Mouse (Mus musculus) lung, embryonic 14.5 days (tissue): ENCODE data around the gene Pccb. TPM values are rescaled to one million over a fixed set of nuclear protein-coding genes. Genes with fewer than 3 reads are reported as not detected.

Source experiments
- ATAC-seq: fragments of 200-750 bp; cut with Nextera tagmentation; 2 replicates; pipeline ENCODE4 v1.8.0; 2017; ENCODE audit warnings: mild to moderate bottlenecking, moderate TSS enrichment, moderate library complexity; ENCODE audit not compliant: insufficient read depth
- DNase-seq: peaks from one replicate; pipeline ENCODE4 v3.0.0-alpha.2; 2015
- H3K27ac ChIP-seq: fragments of 300-500 bp; sonication (generic); 2 replicates; pipeline ENCODE4 v1.5.1; 2014; ENCODE audit warnings: low read depth, mild to moderate bottlenecking, moderate library complexity
- H3K27me3 ChIP-seq: fragments of 300-500 bp; sonication (generic); 2 replicates; pipeline ENCODE4 v1.6.1; 2014; ENCODE audit warnings: low read length, control low read depth; ENCODE audit not compliant: insufficient read depth
- H3K36me3 ChIP-seq: fragments of 300-500 bp; sonication (generic); 2 replicates; pipeline ENCODE4 v1.6.1; 2014; ENCODE audit warnings: control low read depth; ENCODE audit not compliant: insufficient read depth
- H3K4me1 ChIP-seq: fragments of 300-500 bp; sonication (generic); 2 replicates; pipeline ENCODE4 v1.6.1; 2014; ENCODE audit warnings: antibody characterized with exemption, control low read depth; ENCODE audit not compliant: insufficient read depth
- H3K4me2 ChIP-seq: fragments of 300-500 bp; sonication (generic); 2 replicates; pipeline ENCODE4 v1.6.1; 2014; ENCODE audit warnings: mild to moderate bottlenecking
- H3K4me3 ChIP-seq: fragments of 300-500 bp; sonication (generic); 2 replicates; pipeline ENCODE4 v1.5.1; 2014; ENCODE audit warnings: low read depth, low read length
- H3K9ac ChIP-seq: fragments of 300-500 bp; sonication (generic); 2 replicates; pipeline ENCODE4 v1.6.1; 2014
- H3K9me3 ChIP-seq: fragments of 300-500 bp; sonication (generic); 2 replicates; pipeline ENCODE4 v1.6.1; 2016; ENCODE audit warnings: low read depth, low read length, control low read depth
- CTCF ChIP-seq: IDR thresholded peaks from 2 replicates; pipeline ENCODE4 v1.5.1; 2016; ENCODE audit warnings: antibody characterized with exemption, low read depth
- WGBS: fragments of 180-500 bp; shearing (Covaris S2); extraction: QIAGEN DNeasy Blood & Tissue Kit; methylation state at CpG from one replicate; pipeline ENCODE4 v1.1.7; 2014; 5-methylcytosine and 5-hydroxymethylcytosine counted together
- polyA plus RNA-seq: library from polyadenylated mRNA; unstranded; fragments of >200 nt; fragmentation: Nextera tagmentation; extraction: Ambion mirVana; gene quantifications from 2 replicates; pipeline ENCODE4 v1.2.1, GENCODE M21; 2014

The Pccb gene
- polyA plus RNA-seq, 1 experiment from 2014 or later, result 22.4 TPM

DNA sequence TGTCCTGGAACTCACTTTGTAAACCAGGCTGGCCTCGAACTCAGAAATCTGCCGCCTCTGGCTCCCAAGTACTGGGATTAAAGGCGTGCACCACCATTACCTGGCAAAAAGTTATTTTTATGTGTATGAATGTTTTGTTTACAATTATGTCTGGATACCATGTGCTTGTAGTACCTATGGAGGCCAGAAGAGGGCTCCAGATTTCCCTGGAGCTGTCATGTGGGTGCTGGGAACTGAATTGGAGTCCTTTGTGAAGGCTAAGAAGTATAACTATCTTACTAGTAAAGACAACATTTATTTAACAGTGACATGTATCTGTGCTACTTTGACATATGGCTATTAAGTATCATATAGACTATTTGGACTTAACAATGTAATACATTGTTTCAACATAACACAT lies 35.1 kb upstream of the Pccb start:
- no peak for ATAC-seq

DNA sequence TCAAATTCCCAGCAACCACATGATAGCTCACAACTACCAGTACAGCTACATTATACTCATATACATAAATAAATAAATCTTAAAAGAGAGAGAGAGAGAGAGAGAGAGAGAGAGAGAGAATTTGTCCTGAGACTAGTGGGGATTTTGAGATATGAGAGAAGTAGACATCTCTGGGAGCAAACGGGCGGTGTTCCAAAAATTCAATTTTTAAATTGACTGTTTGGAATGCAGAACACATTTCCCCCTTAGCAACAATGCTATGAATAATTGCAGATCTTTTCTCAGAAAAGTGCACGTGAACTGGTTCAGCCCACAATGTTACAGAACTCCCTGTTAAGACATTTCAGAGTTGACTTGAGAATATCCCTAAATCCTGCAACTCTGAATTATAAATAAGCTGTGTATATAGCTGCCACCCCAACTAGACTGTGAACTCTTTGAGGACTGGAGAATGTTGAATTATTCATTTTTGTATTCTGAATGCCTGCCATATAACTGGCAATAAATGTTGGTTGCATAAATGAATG lies 30.4 kb upstream of the Pccb start:
- WGBS, result 53% methylated on average over 3 of the region's 3 CpGs
- Histone ChIP-seq H3K4me1 (0 out of 2 replicates have a peak, but pooled peaks cover 4% of the 10 kb centered on the region), H3K9me3 (no peaks in the 10 kb centered on the region), H3K4me2 (no peak overlapping the region), H3K27ac (no peak overlapping the region), H3K9ac (no peak overlapping the region), H3K4me3 (no peak overlapping the region), H3K27me3 (no peaks in the 10 kb centered on the region), H3K36me3 (no peaks in the 10 kb centered on the region)
- TF ChIP-seq CTCF, result no peak
- peak; percentile 75 for DNase-seq
- ATAC-seq, result no peak

More for the DNA sequence above, 35.1 kb upstream of the Pccb start:
- Histone ChIP-seq H3K9me3 (no peaks in the 10 kb centered on the region), H3K4me2 (no peak overlapping the region), H3K4me1 (no peaks in the 10 kb centered on the region), H3K27ac (no peak overlapping the region), H3K9ac (no peak overlapping the region), H3K36me3 (no peaks in the 10 kb centered on the region), H3K4me3 (no peak overlapping the region), H3K27me3 (no peaks in the 10 kb centered on the region)
- WGBS, result 94% methylated on average over 3 of the region's 3 CpGs
- DNase-seq, result no peak
- 0 out of 2 replicates have a peak, but pooled peaks have one; percentile 25 for TF ChIP-seq CTCF

DNA sequence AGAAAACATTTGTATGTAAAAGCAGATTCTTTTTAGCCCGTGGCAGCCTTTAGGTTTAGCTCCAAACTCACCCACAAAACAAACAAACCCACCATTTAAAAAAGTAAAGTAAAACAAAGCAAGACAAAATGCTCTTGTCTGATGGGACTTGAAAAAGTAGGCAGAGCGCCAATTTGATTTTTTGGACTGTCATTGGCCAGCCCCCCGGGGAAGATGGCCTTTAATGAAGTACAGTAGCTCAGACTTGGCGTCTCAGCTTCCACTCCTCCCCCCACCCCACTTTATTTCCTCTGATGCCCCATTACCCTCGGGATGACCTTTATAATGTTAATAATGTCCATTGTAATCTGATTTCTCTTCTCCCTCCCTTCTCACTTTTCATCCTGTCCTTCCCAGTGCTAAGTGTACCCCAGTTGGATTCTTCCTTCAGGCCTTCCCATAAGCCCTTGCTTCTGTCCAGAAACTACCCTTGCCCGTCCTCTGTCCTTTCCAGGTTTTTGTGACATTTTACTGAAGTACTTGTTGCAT lies 27.6 kb upstream of the Pccb start:
- ATAC-seq, result peak; percentile 62
- DNase-seq, result peak; percentile 67
- no peaks in the 10 kb centered on the region for H3K27me3 ChIP-seq
- no peaks in the 10 kb centered on the region for H3K9me3 ChIP-seq
- 42% methylated on average over 6 of the region's 6 CpGs for WGBS
- H3K36me3 ChIP-seq, result no peaks in the 10 kb centered on the region
- H3K4me1 ChIP-seq, result 0 out of 2 replicates have a peak, but pooled peaks cover 4% of the 10 kb centered on the region
- no peak overlapping the region for H3K4me2 ChIP-seq
- no peak overlapping the region for H3K27ac ChIP-seq
- H3K4me3 ChIP-seq, result no peak overlapping the region
- H3K9ac ChIP-seq, result no peak overlapping the region
- no peak for TF ChIP-seq CTCF

DNA sequence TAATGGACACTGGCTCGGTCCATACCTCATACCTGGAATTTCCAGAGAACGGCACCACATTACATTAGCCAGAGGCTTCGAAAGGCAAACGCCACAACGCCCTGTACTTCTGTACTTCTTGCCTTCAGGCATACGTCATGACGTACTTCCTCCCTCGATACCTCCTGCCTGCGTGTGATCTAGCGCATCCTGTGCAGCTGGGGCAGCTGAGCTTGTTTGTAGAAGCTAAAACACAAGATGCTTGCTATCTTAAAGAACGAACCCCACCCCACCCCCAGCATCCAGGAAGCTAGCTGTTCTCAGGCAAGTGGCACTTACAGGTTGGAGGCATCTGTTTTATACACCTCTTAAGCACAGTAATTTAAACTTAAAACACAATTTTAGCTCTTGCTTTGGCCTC lies 26.3 kb upstream of the Pccb start:
- Histone ChIP-seq H3K9ac (no peak overlapping the region), H3K4me3 (no peak overlapping the region), H3K27me3 (no peaks in the 10 kb centered on the region), H3K4me1 (0 out of 2 replicates have a peak, but pooled peaks cover 4% of the 10 kb centered on the region), H3K36me3 (no peaks in the 10 kb centered on the region), H3K27ac (no peak overlapping the region), H3K9me3 (no peaks in the 10 kb centered on the region), H3K4me2 (no peak overlapping the region)
- DNase-seq, result no peak
- peak; percentile 44; the same call in 1 of the 2 replicates for ATAC-seq
- 60% methylated on average over 11 of the region's 11 CpGs for WGBS
- no peak for TF ChIP-seq CTCF

DNA sequence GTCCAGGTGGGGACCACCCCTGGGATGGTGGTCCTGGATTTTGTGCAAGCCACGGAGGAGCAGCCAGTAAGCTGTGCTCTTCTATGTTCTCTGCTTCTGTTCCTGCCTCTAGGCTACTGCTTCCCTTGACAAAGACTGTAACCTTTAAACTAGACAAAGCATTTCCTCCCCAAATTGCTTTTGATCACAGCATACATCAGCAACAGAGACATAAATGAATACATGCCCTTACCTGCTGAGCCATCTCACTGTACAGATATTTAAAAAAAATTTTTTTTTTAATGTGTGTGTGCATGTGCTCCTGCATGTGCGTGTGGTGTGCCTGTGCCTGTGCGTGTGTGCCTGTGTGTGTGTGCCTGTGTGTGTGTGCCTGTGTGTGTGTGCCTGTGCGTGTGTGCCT lies 22.5 kb upstream of the Pccb start:
- H3K9me3 ChIP-seq, result no peaks in the 10 kb centered on the region
- no peaks in the 10 kb centered on the region for H3K27me3 ChIP-seq
- no peak overlapping the region for H3K27ac ChIP-seq
- DNase-seq (no peak), ATAC-seq (no peak)
- TF ChIP-seq CTCF, result no peak
- no peak overlapping the region for H3K9ac ChIP-seq
- H3K36me3 ChIP-seq, result no peaks in the 10 kb centered on the region
- no peak overlapping the region for H3K4me2 ChIP-seq
- no peak overlapping the region for H3K4me3 ChIP-seq
- 0 out of 2 replicates have a peak, but pooled peaks cover 4% of the 10 kb centered on the region for H3K4me1 ChIP-seq
- 88% methylated on average over 4 of the region's 4 CpGs for WGBS

DNA sequence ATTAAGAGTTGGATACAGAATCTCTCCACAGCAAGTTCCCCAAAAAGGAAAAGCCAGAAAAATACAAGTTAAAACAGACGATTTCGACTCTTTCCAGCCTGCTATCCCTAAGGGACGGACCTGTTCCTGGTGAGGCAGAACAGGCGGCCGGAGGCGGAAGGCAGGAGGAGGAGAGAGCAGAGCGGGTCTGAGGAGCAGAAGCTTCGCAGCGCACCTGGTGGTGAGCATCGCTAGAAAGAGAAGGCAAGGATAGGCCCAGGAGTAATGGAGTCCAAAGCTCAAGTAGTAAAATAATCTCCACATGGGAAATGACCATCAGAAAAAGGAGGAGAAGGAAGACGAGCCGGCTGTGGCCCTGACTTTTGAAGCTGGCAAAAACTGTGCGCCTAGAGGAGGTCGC lies 18.6 kb upstream of the Pccb start:
- H3K9me3 ChIP-seq, result no peaks in the 10 kb centered on the region
- TF ChIP-seq CTCF, result no peak
- no peaks in the 10 kb centered on the region for H3K4me1 ChIP-seq
- DNase-seq (no peak), ATAC-seq (no peak)
- H3K27me3 ChIP-seq, result no peaks in the 10 kb centered on the region
- no peak overlapping the region for H3K4me3 ChIP-seq
- no peak overlapping the region for H3K27ac ChIP-seq
- no peaks in the 10 kb centered on the region for H3K36me3 ChIP-seq
- H3K9ac ChIP-seq, result no peak overlapping the region
- WGBS, result 61% methylated on average over 14 of the region's 14 CpGs
- no peak overlapping the region for H3K4me2 ChIP-seq

DNA sequence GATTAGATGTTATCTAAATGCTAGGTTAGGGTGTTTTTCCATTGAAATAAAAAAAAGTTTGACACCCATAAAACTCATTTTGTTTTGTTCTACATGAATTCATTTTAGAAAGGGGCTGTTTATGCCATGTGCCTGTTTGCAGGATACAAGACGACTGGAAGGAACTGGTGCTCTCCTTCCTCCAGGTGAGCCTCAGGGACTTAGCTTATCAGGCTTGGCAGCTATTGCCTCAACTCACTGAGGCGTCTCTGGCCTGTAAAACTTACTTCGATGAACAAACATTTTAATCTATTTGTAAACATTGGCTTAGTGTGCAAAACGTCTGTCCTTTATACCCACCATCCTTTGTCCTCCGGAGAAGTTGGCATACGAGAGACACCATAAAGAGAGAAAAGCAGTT lies 18.0 kb upstream of the Pccb start:
- no peak overlapping the region for H3K4me3 ChIP-seq
- H3K36me3 ChIP-seq, result no peaks in the 10 kb centered on the region
- no peak overlapping the region for H3K9ac ChIP-seq
- H3K9me3 ChIP-seq, result no peaks in the 10 kb centered on the region
- H3K27me3 ChIP-seq, result no peaks in the 10 kb centered on the region
- H3K4me2 ChIP-seq, result no peak overlapping the region
- DNase-seq (no peak), ATAC-seq (no peak)
- H3K27ac ChIP-seq, result no peak overlapping the region
- no peaks in the 10 kb centered on the region for H3K4me1 ChIP-seq
- no peak for TF ChIP-seq CTCF
- 49% methylated on average over 6 of the region's 6 CpGs for WGBS
